Mouse (Mus musculus) ES-Bruce4 (cell line): Measurements from ENCODE around the gene Cyp4a10.

Experiments
- CTCF ChIP-seq: IDR thresholded peaks from one replicate; pipeline ENCODE4 v1.8.1; 2011; ENCODE audit warnings: low read depth, low read length
- EP300 ChIP-seq: IDR thresholded peaks from 2 replicates; pipeline ENCODE4 v1.6.1; 2011; ENCODE audit warnings: low read depth, low read length; ENCODE audit not compliant: insufficient read depth
- POLR2A ChIP-seq: IDR thresholded peaks from one replicate; pipeline ENCODE4 v1.8.1; 2011; ENCODE audit warnings: low read length; ENCODE audit not compliant: insufficient read depth

GRCm38 (mm10) chr4:115575776-115576175 lies 57.7 kb downstream of the Cyp4a10 start:
- TF ChIP-seq CTCF (no peak), EP300 (no peak), POLR2A (no peak)
